Mouse (Mus musculus): ENCODE data around the gene Cdc42bpb. TPM values are rescaled to one million over a fixed set of nuclear protein-coding genes. Genes with fewer than 3 reads are reported as not detected.
A peak's percentile ranks its signal among the peaks of the same experiment; 100 is the strongest.

Cdc42bpb gene
- total RNA-seq, 2 experiments from 2014 or later = 16.3 to 24.3 TPM

- H3K4me3 ChIP-seq = no peak overlapping the region
- no peak overlapping the region for H3K27ac ChIP-seq
- TF ChIP-seq CTCF (IDR thresholded peaks at IDR 0.05) = no peak
- intact Hi-C loops (cut with DNase I) = no loop called here
- DNase-seq = no peak
These were observed 109.7 kb downstream of the Cdc42bpb start for GRCm38 (mm10) chr12:111267673-111268325.

DNA sequence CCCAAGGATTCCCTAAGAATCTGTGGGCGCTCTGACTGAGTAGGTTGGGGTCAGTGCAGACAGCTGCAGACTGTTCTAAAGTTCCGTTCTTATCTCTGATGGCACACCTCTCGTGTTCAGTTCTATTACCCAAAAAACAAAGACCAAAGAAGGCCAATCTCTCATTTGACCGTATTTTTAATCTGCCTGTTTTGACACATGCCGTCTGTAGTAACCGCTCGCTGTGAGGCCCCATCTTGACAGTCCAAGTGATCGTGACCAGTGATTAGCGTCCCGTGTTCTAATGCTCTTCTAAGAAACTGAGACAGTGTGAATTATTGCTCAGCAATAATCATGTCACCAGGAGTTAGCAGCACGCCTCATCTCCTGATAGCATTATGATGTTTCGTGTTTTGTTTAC lies 110.9 kb downstream of the Cdc42bpb start:
- no peak overlapping the region for H3K4me3 ChIP-seq
- intact Hi-C loops (cut with DNase I) = no loop called here
- no peak for DNase-seq
- no peak for TF ChIP-seq CTCF (IDR thresholded peaks at IDR 0.05)
- no peak overlapping the region for H3K27ac ChIP-seq

DNA sequence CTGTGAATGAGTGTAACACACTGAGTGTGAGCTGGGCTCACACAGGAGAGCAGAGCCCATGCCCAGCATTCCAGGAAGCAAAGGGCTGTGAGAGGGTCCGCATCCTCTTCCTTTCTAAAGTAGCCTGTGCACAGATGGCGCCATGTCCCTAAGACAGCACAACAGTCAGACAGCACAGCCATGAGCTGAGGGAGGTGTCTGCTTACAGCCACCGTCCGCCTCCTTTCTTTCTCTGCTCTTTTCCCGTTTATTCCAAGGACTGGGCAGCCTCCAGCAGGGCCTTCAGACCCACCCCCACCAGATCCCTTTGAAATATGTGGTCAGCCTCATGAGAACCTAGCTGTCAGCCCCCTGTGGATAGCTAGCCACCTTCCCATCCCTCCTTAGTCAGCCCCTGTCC lies 112.3 kb downstream of the Cdc42bpb start:
- no peak for DNase-seq
- H3K27ac ChIP-seq = no peak overlapping the region
- TF ChIP-seq CTCF (IDR thresholded peaks at IDR 0.05) = no peak
- no peak overlapping the region for H3K4me3 ChIP-seq
- intact Hi-C loops (cut with DNase I) = no loop called here

DNA sequence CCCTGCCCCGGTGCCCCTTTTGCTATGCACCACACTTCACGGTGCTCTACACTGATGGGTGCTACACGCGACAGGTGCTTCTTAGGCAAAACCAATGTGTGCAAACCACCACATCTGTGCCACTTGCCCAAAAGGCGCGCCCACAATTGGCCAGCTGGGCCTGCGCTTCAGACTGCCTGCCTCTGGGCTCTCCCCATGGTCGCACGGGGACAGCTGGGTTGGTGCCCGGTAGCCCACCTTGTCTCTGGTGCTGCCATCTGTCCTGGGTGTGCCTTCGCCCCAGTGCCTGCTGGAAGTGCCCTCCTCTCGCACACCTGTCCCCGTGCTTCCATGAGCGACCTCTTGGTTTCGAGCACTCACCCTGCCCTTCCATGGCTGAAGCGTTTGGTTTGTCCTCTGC lies 113.9 kb downstream of the Cdc42bpb start:
- no peak overlapping the region for H3K4me3 ChIP-seq
- no peak for DNase-seq
- H3K27ac ChIP-seq = no peak overlapping the region
- intact Hi-C loops (cut with DNase I) = no loop called here
- TF ChIP-seq CTCF (IDR thresholded peaks at IDR 0.05) = no peak

GRCm38 (mm10) chr12:111251227-111251626 lies 126.3 kb downstream of the Cdc42bpb start:
- DNase-seq = no peak
- Histone ChIP-seq H3K27ac (no peak overlapping the region), H3K4me3 (no peak overlapping the region)
- peak; percentile 30; the same call in 1 of the 2 replicates for TF ChIP-seq CTCF (IDR thresholded peaks at IDR 0.05)
- intact Hi-C loops (cut with DNase I) = loop anchor here (5.0 kb wide), 1 partner anchor 164 kb away; no protein-coding TSS in a partner anchor

DNA sequence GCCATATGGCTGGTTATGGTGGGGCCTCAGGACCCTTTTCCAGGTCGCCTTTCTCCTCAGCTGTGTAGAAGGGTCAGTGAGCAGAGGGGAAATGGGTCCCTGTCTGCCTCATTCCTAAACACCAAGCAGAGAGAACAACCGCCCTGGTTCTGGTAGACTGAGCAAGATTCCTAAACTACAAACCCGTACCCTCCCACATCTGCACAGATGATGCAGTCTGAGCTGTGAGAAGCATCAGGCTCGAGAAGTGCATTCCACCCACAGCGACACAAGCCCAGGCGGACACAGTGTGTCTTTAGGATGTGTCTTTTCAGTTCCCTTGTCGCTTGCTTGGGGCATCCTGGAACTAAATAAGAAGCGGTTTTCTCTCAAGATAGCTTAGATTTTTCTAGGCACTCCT lies 127.4 kb downstream of the Cdc42bpb start:
- H3K4me3 ChIP-seq = no peak overlapping the region
- intact Hi-C loops (cut with DNase I) = loop anchor here (5.0 kb wide), 1 partner anchor 163 kb away; no protein-coding TSS in a partner anchor
- DNase-seq = no peak
- TF ChIP-seq CTCF (IDR thresholded peaks at IDR 0.05) = no peak
- no peak overlapping the region for H3K27ac ChIP-seq

DNA sequence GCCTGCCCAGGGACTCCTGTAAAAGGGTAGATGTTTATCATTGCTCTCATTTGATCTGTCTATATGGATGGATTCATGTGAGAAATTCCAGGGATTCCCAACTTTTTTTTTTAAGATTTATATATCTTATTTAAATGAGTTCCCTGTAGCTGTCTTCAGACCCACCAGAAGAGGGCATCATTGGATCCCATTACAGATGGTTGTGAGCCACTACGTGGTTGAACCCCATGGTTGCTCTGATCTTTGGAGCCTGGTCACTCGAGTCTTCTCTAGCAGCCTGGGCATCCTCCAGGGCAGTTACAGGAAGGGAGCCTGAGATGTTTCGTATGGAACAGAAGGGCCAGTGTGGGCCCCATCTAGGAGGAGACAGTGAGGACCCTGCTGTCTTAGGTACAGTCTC lies 128.4 kb downstream of the Cdc42bpb start:
- Histone ChIP-seq H3K27ac (no peak overlapping the region), H3K4me3 (no peak overlapping the region)
- no peak for DNase-seq
- peak; percentile 14; the same call in 1 of the 2 replicates for TF ChIP-seq CTCF (IDR thresholded peaks at IDR 0.05)
- intact Hi-C loops (cut with DNase I) = no loop called here

- Histone ChIP-seq H3K4me3 (no peak overlapping the region), H3K27ac (no peak overlapping the region)
- no peak for DNase-seq
- intact Hi-C loops (cut with DNase I) = no loop called here
- no peak for TF ChIP-seq CTCF (IDR thresholded peaks at IDR 0.05)
These were observed 130.6 kb downstream of the Cdc42bpb start for GRCm38 (mm10) chr12:111246808-111247464.

DNA sequence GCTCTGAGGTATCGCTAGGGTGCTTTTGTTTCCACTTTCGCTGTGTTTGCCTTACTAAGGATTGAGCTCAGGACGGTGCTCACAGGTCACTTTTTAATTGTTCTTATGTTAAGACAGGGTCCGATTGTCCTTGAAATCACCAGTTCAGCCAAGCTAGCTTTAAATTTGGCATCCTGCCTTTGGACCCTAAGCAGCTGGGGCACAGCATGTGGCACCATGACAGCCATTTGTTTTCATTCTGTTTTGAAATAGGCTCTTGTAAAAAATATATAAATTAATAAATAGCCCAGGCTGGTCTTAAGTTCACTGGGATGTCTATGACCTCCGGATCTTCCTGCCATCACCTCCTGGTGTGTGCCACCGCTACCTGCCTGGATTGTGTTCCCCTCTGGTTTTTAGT lies 132.4 kb downstream of the Cdc42bpb start:
- no peak for DNase-seq
- H3K27ac ChIP-seq = no peak overlapping the region
- TF ChIP-seq CTCF (IDR thresholded peaks at IDR 0.05) = no peak
- intact Hi-C loops (cut with DNase I) = no loop called here
- H3K4me3 ChIP-seq = no peak overlapping the region

DNA sequence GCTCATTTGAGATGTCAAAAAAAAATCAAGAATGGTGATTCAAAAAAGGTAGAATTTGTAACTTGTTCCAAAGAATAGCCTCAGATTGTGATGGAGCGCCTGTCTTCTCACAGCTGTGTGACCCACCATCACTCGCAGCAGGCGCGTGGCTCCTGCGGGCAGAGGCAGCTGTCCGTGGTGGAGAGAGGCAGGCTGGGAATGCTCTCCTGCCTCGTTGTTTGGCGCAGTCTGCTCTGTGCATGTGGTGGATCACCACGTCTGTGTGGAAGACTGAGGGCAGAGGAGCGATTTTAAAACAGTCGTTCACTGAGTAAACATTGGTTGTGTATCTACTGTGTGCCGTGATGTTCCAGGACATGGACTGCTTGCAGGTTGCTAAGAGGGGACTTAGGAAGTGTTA lies 133.8 kb downstream of the Cdc42bpb start:
- intact Hi-C loops (cut with DNase I) = no loop called here
- Histone ChIP-seq H3K4me3 (no peak overlapping the region), H3K27ac (no peak overlapping the region)
- no peak for TF ChIP-seq CTCF (IDR thresholded peaks at IDR 0.05)
- no peak for DNase-seq

Other genes starting within 250 kb of the Cdc42bpb start
- 10 to 100 TPM in 1 of 2 experiments, 1 to 10 TPM in 1; 9.5 to 14.5 TPM for gene Traf3, start 211.3 kb downstream of the Cdc42bpb start, total RNA-seq (2021)
- under 1 TPM in 1 of 2 experiments, not detected in 1; 0.28 TPM for gene 4930595D18Rik, start 193.2 kb downstream of the Cdc42bpb start, total RNA-seq (2021)
- gene Amn, start 106.6 kb downstream of the Cdc42bpb start, total RNA-seq (2021) = not detected
- gene Lbhd2, start 29.1 kb upstream of the Cdc42bpb start, total RNA-seq (2021) = not detected
- gene Exoc3l4, start 39.3 kb upstream of the Cdc42bpb start, total RNA-seq (2021) = 1 to 10 TPM in 1 of 2 experiments, under 1 TPM in 1; 0.56 to 1.5 TPM
- gene Tnfaip2, start 64.8 kb upstream of the Cdc42bpb start, total RNA-seq (2021) = 10 to 100 TPM; 29.1 to 54.8 TPM
- under 1 TPM; 0.20 to 0.33 TPM for gene Gm266, start 108.1 kb upstream of the Cdc42bpb start, total RNA-seq (2021)
- 100 to 1,000 TPM; 160 to 166 TPM for gene Eif5, start 160.3 kb upstream of the Cdc42bpb start, total RNA-seq (2021)
- 10 to 100 TPM; 48.2 to 60.7 TPM for gene Mark3, start 196.8 kb upstream of the Cdc42bpb start, total RNA-seq (2021)